Mouse (Mus musculus): Measurements from ENCODE around the gene Slc35f6.
"Not testable (repeated sequence)": the region's sequence is repeated elsewhere in the genome, so short reads cannot be mapped to it uniquely, and the experiment has no call there.

Gene Slc35f6

GRCm38 (mm10) chr5:30700361-30701000 is 52.7 kb downstream of the Slc35f6 start:
- DNase-seq (ENCODE audit: extremely low spot score, low spot score) = no peak

- not testable (repeated sequence) for DNase-seq (ENCODE audit: extremely low spot score, low spot score)
Measured at GRCm38 (mm10) chr5:30701373-30701772, 53.6 kb downstream of the Slc35f6 start.

- no peak for DNase-seq (ENCODE audit: extremely low spot score, low spot score)
Measured at GRCm38 (mm10) chr5:30701866-30702265, 54.1 kb downstream of the Slc35f6 start.
